Mouse (Mus musculus) urinary bladder, postnatal 4 days (tissue): Measurements from ENCODE around the gene Itih5.
A peak's percentile ranks its signal among the peaks of the same experiment; 100 is the strongest.

Source experiments
- DNase-seq, 2 experiments: peaks; one replicate each; pipeline ENCODE4 v3.0.0; 2021 to 2022; ENCODE audit warnings: low spot score in 2 of 2

The Itih5 gene

DNA sequence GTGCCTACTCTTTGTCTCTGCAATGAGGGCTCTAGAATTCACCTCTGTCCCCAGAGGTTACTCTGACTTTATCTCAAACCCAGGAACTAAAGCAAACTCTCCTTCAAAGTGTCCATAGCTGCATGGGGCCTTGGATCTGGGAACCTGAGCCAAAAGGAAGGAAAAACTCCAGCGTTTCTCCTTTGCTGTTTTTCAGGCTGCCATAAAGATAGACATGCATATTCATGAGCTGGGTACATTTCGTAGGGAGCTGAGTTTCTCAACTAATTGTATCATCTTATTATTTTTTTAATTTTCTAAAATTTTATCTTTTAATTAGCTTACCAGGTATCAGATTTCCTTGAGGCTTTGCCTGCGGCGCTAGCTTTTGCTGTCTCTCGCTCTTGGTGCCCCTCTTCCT, 106.7 kb downstream of the Itih5 start:
- DNase-seq: no peak

DNA sequence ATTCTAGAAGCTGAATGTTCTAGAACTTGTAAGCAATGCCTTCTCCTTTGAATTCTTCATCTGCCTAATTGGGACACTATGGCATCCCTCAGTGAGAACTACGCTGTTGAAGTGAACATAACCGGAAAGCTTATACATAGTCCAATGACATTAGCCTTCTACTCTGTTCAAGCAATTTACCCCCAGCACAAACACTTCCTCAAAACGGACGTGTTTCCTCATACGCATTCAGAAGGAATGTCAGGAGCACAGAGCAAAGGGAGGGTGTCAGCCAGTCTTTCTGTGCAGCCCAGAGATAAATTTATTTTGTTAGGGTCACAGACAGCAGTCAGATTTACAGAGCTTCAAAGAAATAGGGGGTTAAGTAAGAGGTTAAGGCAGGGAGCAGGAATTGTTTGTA, 108.0 kb downstream of the Itih5 start:
- DNase-seq: no peak

DNA sequence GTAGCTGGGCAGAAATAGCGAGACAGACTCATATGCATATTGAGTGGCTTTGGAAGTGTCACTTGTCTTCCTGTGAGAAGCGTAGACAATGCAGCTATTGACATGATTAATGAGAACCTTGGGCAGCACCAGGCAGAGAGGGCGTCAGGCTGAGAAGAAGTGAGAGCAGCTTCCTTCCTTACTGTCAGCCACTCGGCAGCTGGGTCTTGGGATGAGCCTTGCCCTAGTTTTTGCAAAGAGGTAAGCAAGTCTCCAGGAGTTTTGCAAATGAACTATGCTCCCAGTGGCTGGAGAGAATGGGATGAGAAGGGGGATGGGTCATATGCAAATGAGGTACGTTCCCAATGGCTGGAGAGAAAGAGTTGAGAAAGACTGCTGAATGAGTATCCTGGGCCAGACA, 109.4 kb downstream of the Itih5 start:
- DNase-seq: no peak

- DNase-seq: no peak
Measured at GRCm38 (mm10) chr2:10263909-10264489, 110.6 kb downstream of the Itih5 start.

- no peak for DNase-seq
Measured at GRCm38 (mm10) chr2:10265881-10266280, 112.5 kb downstream of the Itih5 start.

- DNase-seq: no peak
Measured at GRCm38 (mm10) chr2:10272604-10273115, 119.3 kb downstream of the Itih5 start.

GRCm38 (mm10) chr2:10273541-10274050, 120.2 kb downstream of the Itih5 start:
- no peak for DNase-seq

DNA sequence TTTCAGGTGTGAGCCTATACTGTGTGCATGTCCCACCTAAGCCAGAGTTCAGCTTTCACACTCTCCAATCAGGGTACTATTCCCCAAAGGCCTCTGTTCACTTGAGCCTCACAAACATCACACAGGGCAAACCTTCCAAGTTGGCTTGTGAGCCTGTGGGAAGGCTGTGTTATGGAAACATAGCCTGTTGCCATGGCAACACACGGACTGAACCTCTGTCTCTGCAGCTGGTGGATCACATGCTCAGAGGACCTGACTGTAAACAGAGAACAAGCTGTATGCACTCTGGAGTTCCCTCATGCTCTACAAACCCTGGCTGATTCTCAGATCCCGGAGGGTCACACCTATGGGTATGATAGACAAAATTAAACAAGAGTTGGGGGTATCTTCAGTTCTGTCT, 122.8 kb downstream of the Itih5 start:
- peak in 1 of 2 experiments; percentile 49 for DNase-seq

GRCm38 (mm10) chr2:10283686-10284085, 130.3 kb downstream of the Itih5 start:
- DNase-seq: no peak

GRCm38 (mm10) chr2:10284636-10285270, 131.4 kb downstream of the Itih5 start:
- peak in 1 of 2 experiments; percentile 49 for DNase-seq

GRCm38 (mm10) chr2:10285975-10286374, 132.6 kb downstream of the Itih5 start:
- no peak for DNase-seq

- peak; percentile 46 to 73 for DNase-seq
Measured at GRCm38 (mm10) chr2:10288142-10288831, 134.9 kb downstream of the Itih5 start.

DNA sequence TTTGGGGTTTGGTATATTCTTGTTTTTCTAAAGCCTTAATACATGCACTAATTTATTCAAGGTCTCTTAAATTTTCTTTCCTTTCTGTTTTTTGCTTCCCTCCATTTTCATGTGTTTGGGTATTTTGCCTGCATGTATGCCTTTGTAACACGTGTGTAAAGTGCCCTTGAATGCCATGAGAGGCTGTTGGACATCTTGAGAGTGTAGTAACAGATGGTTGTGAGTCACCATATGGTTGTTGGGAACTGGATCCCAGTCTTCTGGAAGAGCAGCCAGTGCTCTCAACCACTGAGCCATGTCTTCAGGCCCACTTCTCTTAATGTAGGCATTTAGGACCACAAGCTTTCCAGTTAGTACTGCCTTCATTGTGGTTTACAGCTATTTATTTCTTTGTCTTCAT, 135.5 kb downstream of the Itih5 start:
- DNase-seq: no peak

DNA sequence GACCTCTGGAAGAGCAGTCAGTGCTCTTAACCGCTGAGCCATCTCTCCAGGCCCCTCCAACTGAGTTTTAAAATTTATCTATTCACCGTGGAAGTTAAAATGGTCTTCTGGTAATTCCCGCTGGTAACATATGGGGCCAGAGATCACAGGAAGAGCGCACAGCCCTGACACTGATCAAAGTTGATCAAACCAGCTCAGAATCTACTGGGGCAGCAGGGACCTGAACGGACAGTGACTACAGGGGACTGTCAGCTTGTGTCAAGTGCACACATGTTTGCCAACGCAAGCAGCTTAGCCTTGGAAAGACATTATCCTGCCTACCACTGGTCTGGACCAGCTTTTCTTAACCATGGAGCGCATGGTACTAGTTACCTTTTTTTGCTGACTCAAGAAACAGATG, 136.7 kb downstream of the Itih5 start:
- no peak for DNase-seq

GRCm38 (mm10) chr2:10293556-10294206, 140.3 kb downstream of the Itih5 start:
- no peak for DNase-seq

DNA sequence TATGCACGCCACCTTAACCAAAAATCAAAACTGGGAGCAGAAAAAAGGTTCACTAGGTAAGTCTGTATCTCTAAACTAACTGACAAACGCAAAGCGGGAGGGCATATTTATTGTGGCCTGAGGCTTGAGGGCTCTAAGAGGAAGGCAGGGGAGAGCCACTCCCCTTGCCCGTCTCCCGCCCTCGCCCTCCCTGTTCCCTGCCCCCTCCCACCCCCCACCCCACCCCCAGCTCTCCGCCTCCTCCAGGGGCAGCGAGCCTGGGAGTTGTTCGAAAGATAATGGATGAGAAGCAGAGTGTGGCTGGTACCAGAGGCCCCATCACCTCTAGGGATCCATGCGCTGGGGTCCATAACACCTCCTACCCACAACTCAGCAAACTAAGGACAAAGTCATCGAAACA, 142.5 kb downstream of the Itih5 start:
- DNase-seq: no peak

GRCm38 (mm10) chr2:10300244-10300643, 146.9 kb downstream of the Itih5 start:
- no peak for DNase-seq

DNA sequence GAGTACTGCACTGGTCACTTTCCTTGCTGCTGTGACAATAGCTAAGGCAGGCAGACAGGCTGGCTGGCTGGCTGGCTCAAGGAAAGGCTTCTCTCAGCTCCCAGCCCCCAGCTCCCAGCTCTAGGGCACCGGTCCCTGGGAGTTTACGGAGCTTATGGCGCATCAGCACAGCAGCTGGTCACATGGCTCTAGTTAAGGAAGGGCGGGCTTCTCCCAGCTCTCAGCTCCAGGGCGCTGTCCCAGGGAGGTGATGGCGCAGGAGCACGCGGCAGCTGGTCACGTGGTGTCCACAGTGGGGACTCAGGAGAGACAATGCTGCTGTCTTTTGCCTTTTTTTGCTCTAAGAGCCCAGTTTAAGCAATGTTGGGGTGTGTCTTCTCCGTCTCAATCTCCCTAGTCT, 147.4 kb downstream of the Itih5 start:
- peak in 1 of 2 experiments; percentile 33 for DNase-seq

DNA sequence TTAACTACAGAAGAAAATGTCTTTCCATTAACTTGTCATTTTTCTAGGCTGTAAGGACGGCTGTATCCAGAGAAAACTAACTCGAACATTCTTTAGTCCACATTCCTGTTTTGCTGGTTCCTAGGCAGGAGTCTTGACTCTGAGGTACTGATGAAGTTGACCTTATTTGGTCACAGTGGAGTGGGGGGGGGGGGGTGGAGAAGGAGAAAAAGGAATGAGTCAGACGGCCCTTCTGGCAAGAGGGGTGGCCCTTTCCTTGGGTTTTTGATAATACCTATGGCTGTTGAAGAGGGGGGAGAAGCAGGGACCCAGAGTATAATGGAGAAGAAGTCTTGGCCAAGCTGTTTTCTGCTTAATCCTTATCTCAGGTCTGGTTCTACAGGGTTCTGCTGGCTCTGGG, 148.0 kb downstream of the Itih5 start:
- DNase-seq: no peak

DNA sequence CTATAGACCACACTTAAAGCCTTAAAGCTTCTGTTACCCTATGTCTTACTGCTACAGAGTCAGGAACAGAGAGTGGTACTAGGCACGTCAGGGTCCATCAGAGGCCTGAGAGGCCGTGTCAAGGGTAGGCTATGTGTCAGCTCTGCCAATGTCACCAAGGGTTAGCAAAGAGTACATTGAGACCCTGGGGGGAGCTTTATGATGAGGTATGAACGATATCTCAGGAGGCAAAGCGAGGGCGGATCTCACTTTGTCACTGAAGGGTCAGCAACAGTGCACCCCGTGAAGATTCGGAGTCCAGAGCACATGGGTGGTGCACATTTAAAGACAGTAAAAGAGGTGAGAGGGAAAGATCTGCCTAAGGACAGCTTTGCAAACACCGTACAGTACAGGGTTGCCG, 148.6 kb downstream of the Itih5 start:
- no peak for DNase-seq

DNA sequence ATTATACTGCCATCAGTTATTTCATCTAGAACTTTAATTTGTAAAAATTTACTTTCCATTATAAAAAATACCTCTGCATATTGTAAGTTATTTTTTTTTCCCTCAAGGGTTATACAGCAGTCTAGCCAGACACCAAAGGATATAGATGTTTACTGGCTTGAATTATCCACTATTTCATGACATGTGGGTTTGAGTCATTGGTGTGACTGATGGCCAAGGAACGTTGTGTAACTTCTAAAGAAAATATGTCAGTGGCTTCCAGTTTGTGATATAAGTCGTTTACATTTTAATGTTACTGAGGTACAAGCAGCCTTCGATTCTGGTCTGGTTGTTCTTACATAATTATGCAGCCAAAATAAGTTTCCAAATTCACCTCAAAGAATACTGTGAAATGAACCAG, 151.5 kb downstream of the Itih5 start:
- no peak for DNase-seq
